Mouse (Mus musculus) stomach, postnatal 0 days (tissue): ENCODE results near the gene Ugt1a8. TPM values are rescaled to one million over a fixed set of nuclear protein-coding genes. Genes with fewer than 3 reads are reported as not detected.
A peak's percentile ranks its signal among the peaks of the same experiment; 100 is the strongest.
"Not testable (repeated sequence)": the region's sequence is repeated elsewhere in the genome, so short reads cannot be mapped to it uniquely, and the experiment has no call there.

ENCODE experiments used
- ATAC-seq: fragments of 200-750 bp; cut with Nextera tagmentation; 2 replicates; pipeline ENCODE4 v1.8.0; 2017; ENCODE audit not compliant: low FRiP score, low TSS enrichment
- DNase-seq: peaks from one replicate; pipeline ENCODE4 v3.0.0-alpha.2; 2016; ENCODE audit warnings: low spot score
- H3K27ac ChIP-seq: fragments of 300-500 bp; sonication (generic); replicated peaks from 2 replicates; pipeline ENCODE4 v1.5.1; 2014; ENCODE audit warnings: mild to moderate bottlenecking, control low read depth
- H3K27me3 ChIP-seq: fragments of 300-500 bp; sonication (generic); 2 replicates; pipeline ENCODE4 v1.6.1; 2014; ENCODE audit warnings: low read length; ENCODE audit not compliant: control insufficient read depth, insufficient read depth
- H3K36me3 ChIP-seq: fragments of 300-500 bp; sonication (generic); 2 replicates; pipeline ENCODE4 v1.6.1; 2014; ENCODE audit warnings: low read length, mixed read lengths; ENCODE audit not compliant: control insufficient read depth, insufficient read depth
- H3K4me1 ChIP-seq: fragments of 300-500 bp; sonication (generic); replicated peaks from 2 replicates; pipeline ENCODE4 v1.6.1; 2014; ENCODE audit warnings: antibody characterized with exemption; ENCODE audit not compliant: control insufficient read depth, insufficient read depth
- H3K4me2 ChIP-seq: fragments of 300-500 bp; sonication (generic); replicated peaks from 2 replicates; pipeline ENCODE4 v1.6.1; 2014; ENCODE audit warnings: low read depth, mild to moderate bottlenecking, control low read depth, moderate library complexity
- H3K4me3 ChIP-seq: fragments of 300-500 bp; sonication (generic); 2 replicates; pipeline ENCODE4 v1.5.1; 2014; ENCODE audit warnings: low read depth, low read length, control low read depth
- H3K9ac ChIP-seq: fragments of 300-500 bp; sonication (generic); 2 replicates; pipeline ENCODE4 v1.6.1; 2014; ENCODE audit warnings: mild to moderate bottlenecking, low read length, control low read depth, mixed read lengths
- H3K9me3 ChIP-seq: fragments of 300-500 bp; sonication (generic); 2 replicates; pipeline ENCODE4 v1.6.1; 2016; ENCODE audit warnings: low read length; ENCODE audit not compliant: control insufficient read depth
- CTCF ChIP-seq: IDR thresholded peaks from 2 replicates; pipeline ENCODE4 v1.5.1; 2016; ENCODE audit warnings: antibody characterized with exemption, low read depth, mild to moderate bottlenecking, moderate library complexity
- EP300 ChIP-seq: optimal IDR thresholded peaks from 2 replicates; pipeline ENCODE3; 2016; ENCODE audit warnings: antibody characterized with exemption
- WGBS: fragments of 180-500 bp; shearing (Covaris S2); extraction: QIAGEN DNeasy Blood & Tissue Kit; methylation state at CpG from one replicate; pipeline ENCODE4 v1.1.7; 2014; 5-methylcytosine and 5-hydroxymethylcytosine counted together
- polyA plus RNA-seq: library from polyadenylated mRNA; unstranded; fragments of >200 nt; fragmentation: Nextera tagmentation; extraction: Ambion mirVana; gene quantifications from 2 replicates; pipeline ENCODE4 v1.2.1, GENCODE M21; 2015

Gene Ugt1a8
- polyA plus RNA-seq, 1 experiment from 2014 or later = not detected

DNA sequence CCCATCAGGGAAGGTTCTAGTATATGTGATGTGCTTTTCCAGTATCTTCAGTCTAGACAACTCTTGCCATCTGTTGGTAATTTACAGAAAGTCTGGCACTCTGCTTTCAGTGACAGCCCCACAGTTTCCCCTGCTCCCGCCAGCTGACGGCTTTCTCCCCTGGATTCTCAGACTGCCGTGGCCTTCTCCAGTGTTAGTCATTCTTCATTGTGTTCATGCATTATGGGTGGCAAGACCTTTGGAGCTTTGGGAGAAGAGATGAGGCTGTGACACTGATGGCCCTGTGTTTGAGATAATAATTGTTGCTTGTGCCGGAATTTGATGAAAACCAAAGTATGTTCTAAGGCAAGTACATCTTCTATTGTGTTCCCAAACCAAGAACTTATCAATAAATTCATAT, 131.0 kb downstream of the Ugt1a8 start:
- 51% methylated on average over 4 of the region's 4 CpGs for WGBS
- Histone ChIP-seq H3K4me1 (no peaks in the 10 kb centered on the region), H3K9me3 (peaks cover 22% of the 10 kb centered on the region), H3K4me3 (no peak overlapping the region), H3K27me3 (no peaks in the 10 kb centered on the region), H3K27ac (no peak overlapping the region), H3K36me3 (no peaks in the 10 kb centered on the region), H3K9ac (no peak overlapping the region), H3K4me2 (no peak overlapping the region)
- DNase-seq = no peak
- ATAC-seq = no peak
- no peak for TF ChIP-seq EP300
- no peak for TF ChIP-seq CTCF

DNA sequence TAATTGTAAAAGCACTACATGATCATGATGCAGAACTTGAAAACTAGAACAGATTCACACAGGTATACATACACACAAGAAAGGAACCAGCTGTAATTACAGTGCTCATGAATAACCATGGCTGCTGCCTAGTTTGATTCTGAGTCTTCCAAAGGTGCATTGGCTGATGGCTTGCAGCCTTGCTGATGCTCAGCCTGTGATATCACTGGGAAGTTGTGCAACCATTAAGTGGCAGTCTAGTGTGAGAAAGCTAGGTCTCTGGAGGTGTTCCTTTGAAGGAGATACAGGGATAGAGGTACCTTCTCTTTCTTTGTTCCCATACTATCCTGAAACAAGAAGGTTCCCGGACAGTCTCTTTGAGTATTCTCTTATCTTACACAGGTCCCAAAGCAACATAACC, 131.4 kb downstream of the Ugt1a8 start:
- no peaks in the 10 kb centered on the region for H3K36me3 ChIP-seq
- no peak overlapping the region for H3K4me3 ChIP-seq
- H3K9ac ChIP-seq = no peak overlapping the region
- TF ChIP-seq EP300 = no peak
- no peak for TF ChIP-seq CTCF
- no peak for DNase-seq
- H3K4me2 ChIP-seq = no peak overlapping the region
- 11% methylated on average over 1 of the region's 1 CpGs for WGBS
- no peak overlapping the region for H3K27ac ChIP-seq
- no peak for ATAC-seq
- H3K9me3 ChIP-seq = peaks cover 18% of the 10 kb centered on the region
- no peaks in the 10 kb centered on the region for H3K4me1 ChIP-seq
- no peaks in the 10 kb centered on the region for H3K27me3 ChIP-seq

GRCm38 (mm10) chr1:88220336-88220735, 132.7 kb downstream of the Ugt1a8 start:
- TF ChIP-seq EP300 (no peak), CTCF (no peak)
- peaks cover 13% of the 10 kb centered on the region for H3K9me3 ChIP-seq
- no peak overlapping the region for H3K4me3 ChIP-seq
- no peak overlapping the region for H3K4me2 ChIP-seq
- H3K9ac ChIP-seq = no peak overlapping the region
- DNase-seq (peak; percentile 22), ATAC-seq (no peak)
- no peaks in the 10 kb centered on the region for H3K36me3 ChIP-seq
- no peak overlapping the region for H3K27ac ChIP-seq
- H3K4me1 ChIP-seq = no peaks in the 10 kb centered on the region
- no peaks in the 10 kb centered on the region for H3K27me3 ChIP-seq

DNA sequence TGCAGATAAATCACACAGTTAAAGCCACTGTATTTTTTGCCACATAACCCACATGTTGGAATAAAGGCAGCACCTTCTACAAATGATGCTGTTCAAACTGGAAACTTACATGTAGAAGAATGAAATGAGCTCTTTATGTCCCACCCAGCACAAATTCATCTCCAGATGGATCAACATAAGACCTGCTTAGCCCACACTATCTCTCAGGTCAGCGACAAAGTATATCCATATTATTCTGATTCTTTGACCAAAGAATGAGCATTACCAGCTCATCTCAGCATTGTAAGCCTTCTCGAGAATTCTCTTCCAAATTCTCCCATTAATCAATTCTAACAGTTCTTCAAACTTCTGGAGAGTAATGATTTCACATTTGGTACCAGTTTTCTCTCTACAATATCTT, 134.6 kb downstream of the Ugt1a8 start:
- ATAC-seq = no peak
- Histone ChIP-seq H3K27ac (no peak overlapping the region), H3K9ac (no peak overlapping the region), H3K9me3 (peaks cover 12% of the 10 kb centered on the region), H3K36me3 (no peaks in the 10 kb centered on the region), H3K27me3 (no peaks in the 10 kb centered on the region), H3K4me2 (no peak overlapping the region), H3K4me1 (no peaks in the 10 kb centered on the region), H3K4me3 (no peak overlapping the region)
- WGBS = 42% methylated on average over 2 of the region's 2 CpGs
- no peak for TF ChIP-seq CTCF
- no peak for TF ChIP-seq EP300
- peak; percentile 10 for DNase-seq

DNA sequence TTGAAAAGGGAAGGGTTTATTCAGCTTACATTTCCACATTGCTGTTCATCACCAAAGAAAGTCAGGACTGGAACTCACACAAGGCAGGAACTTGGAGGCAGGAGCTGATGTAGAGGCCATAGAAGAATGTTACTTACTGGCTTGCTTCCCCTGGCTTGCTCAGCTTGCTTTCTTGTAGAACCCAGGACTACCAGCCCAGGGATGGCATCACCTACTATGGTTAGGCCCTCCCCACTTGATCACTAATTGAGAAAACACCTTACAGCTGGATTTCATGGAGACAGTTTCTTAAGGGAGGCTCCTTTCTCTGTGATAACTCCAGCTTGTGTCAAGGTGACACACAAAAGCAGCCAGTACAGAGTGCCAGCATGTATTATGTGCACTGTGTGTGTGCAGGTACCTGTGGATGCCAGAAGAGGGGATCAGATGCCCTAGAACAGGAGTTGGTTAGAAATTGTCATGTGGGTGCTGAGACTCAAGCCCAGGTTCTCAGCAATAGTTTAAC, 135.4 kb downstream of the Ugt1a8 start:
- not testable (repeated sequence) for ATAC-seq, H3K4me3 ChIP-seq, H3K4me1 ChIP-seq, H3K36me3 ChIP-seq, DNase-seq, H3K27ac ChIP-seq, H3K9ac ChIP-seq, H3K4me2 ChIP-seq, H3K27me3 ChIP-seq
- peaks cover 14% of the 10 kb centered on the region for H3K9me3 ChIP-seq

DNA sequence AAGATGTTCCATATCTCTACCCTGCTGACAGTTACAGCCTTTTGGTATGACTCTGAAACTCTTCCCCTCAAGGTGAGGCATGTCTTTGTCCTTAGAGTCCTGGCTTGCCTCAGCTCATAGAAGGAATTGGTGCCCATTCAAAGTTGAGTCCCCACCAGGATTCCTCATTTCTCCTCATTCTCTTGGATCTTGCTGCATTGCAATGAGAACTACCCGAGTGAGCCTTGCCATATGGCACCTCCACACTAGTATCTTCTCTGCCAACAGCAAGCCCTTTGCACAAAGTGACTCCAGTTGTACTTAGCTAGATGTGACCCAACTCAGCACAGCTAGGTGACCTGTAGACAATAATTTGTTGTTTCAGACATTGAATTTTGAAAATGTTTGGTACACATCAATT, 136.0 kb downstream of the Ugt1a8 start:
- Histone ChIP-seq H3K4me3 (no peak overlapping the region), H3K4me1 (no peaks in the 10 kb centered on the region), H3K36me3 (no peaks in the 10 kb centered on the region), H3K27ac (no peak overlapping the region), H3K9ac (no peak overlapping the region), H3K4me2 (no peak overlapping the region), H3K9me3 (peaks cover 14% of the 10 kb centered on the region), H3K27me3 (no peaks in the 10 kb centered on the region)
- DNase-seq (peak; percentile 28), ATAC-seq (no peak)
- WGBS = 52% methylated on average over 1 of the region's 1 CpGs
- TF ChIP-seq CTCF (no peak), EP300 (no peak)
